16 mouse cellular contexts compared by ENCODE assay signal in the genomic region with DNA sequence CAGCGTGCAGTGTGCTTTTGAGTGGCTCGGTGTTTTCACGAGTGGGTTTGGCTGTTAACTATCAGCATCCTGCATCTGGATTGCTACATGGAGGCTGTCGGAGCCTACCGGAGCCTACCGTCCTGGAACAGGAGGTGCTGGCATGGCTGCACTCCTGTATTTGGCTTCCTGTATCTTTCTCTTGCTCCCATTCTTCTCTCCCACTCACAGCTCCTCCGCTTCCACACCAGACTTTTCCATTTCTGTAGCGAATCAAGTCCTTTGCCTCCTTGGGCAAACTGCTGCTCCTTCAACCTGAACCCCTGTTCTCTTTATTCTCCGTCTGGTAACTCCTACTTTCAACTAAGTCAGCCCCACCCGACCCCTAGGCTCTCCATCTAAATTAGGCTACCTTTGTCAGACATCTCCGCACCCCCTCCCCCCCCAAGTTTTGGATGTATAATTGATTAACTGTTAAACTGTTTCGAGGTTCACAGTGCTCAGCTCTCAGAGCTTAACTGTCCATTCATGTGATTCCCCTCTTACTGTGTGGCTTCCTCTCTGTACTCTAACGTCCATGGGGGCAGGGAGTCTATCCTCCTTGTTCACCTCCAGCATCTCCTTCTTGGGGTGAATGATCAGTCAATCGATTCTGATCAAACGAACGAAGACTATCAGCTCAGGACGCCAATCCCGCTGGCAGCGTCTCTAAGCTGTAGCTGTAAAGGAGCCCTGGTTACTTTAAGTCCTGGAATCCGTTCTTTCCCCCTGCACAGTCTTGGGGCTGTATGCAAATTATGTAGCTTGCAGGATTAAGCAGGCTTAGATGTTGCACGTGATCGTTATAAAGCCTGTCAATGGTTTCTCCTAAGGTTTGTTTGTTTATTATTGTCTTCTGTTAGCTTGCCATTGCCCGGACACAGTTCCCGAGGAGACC.
DNase-seq lines count a peak whose midpoint lies in the region; ATAC-seq lines count a peak whose summit lies in the region.
"Had no signal": no experiment of that assay in that cellular context is flagged by ENCODE, and none has a peak within 500 bp of the region (broad histone marks: within the 10 kb centered on the region; RNA-seq: fewer than 3 reads in every experiment).

No protein-coding gene starts in this region.

- 67% methylated on average over 24 of the region's 24 CpGs for whole genome bisulfite sequencing in kidney, embryonic 14.5 days
- 51% methylated on average over 24 of the region's 24 CpGs for WGBS in forebrain, embryonic 11.5 days
- WGBS in hindbrain, embryonic 14.5 days = 57% methylated on average over 24 of the region's 24 CpGs
- WGBS in midbrain, embryonic 14.5 days = 30% methylated on average over 24 of the region's 24 CpGs

- peak; percentile 25; the same call in 1 of the 2 replicates for ATAC-seq in kidney, embryonic 14.5 days (ENCODE audit: low FRiP score, low TSS enrichment)
- peak; percentile 40; the same call in 1 of the 2 replicates for ATAC-seq in forebrain, embryonic 11.5 days (replicated peaks; ENCODE audit: low FRiP score)
- ATAC-seq in hindbrain, embryonic 14.5 days (ENCODE audit: low FRiP score) = no peak
- 0 out of 2 replicates have a peak, but pooled peaks have one; percentile 51 for ATAC-seq in midbrain, embryonic 14.5 days (ENCODE audit: low FRiP score, low TSS enrichment)
- ATAC-seq in erythroblast, adult 5-6 weeks (replicated peaks; ENCODE audit: low FRiP score, poor library complexity, severe bottlenecking) = no peak

- no peaks in the 10 kb centered on the region for H3K27me3 ChIP-seq in kidney, embryonic 14.5 days (ENCODE audit: control insufficient read depth, insufficient read depth, low read length)
- H3K27me3 ChIP-seq in forebrain, embryonic 11.5 days (ENCODE audit: control insufficient read depth, insufficient read depth, low read length) = no peaks in the 10 kb centered on the region
- H3K27me3 ChIP-seq in hindbrain, embryonic 14.5 days (ENCODE audit: control insufficient read depth, insufficient read depth, low read length) = no peaks in the 10 kb centered on the region
- H3K27me3 ChIP-seq in midbrain, embryonic 14.5 days (ENCODE audit: control insufficient read depth, insufficient read depth, low read length) = no peaks in the 10 kb centered on the region
- H3K27me3 ChIP-seq: limb, embryonic 12.5 days; stomach, embryonic 15.5 days had no signal

- H3K27ac ChIP-seq in kidney, embryonic 14.5 days (ENCODE audit: low read depth, low read length) = no peak overlapping the region
- H3K27ac ChIP-seq in forebrain, embryonic 11.5 days (ENCODE audit: low read depth, low read length) = no peak overlapping the region
- no peak overlapping the region for H3K27ac ChIP-seq in hindbrain, embryonic 14.5 days
- no peak overlapping the region for H3K27ac ChIP-seq in midbrain, embryonic 14.5 days (replicated peaks; ENCODE audit: low read depth, low read length)
- H3K27ac ChIP-seq: limb, embryonic 12.5 days; stomach, embryonic 15.5 days had no signal

- no peak overlapping the region for H3K4me3 ChIP-seq in kidney, embryonic 14.5 days (ENCODE audit: low read length)
- H3K4me3 ChIP-seq in forebrain, embryonic 11.5 days (ENCODE audit: low read depth, low read length) = no peak overlapping the region
- no peak overlapping the region for H3K4me3 ChIP-seq in hindbrain, embryonic 14.5 days (replicated peaks; ENCODE audit: low read length)
- peak overlapping the region; percentile 19; the same call in 1 of the 2 replicates for H3K4me3 ChIP-seq in midbrain, embryonic 14.5 days (replicated peaks; ENCODE audit: low read depth, low read length)
- H3K4me3 ChIP-seq: limb, embryonic 12.5 days; stomach, embryonic 15.5 days had no signal

- no peaks in the 10 kb centered on the region for H3K9me3 ChIP-seq in kidney, embryonic 14.5 days (ENCODE audit: control insufficient read depth, low read length)
- H3K9me3 ChIP-seq in forebrain, embryonic 11.5 days (ENCODE audit: control insufficient read depth, low read length) = no peaks in the 10 kb centered on the region
- no peaks in the 10 kb centered on the region for H3K9me3 ChIP-seq in hindbrain, embryonic 14.5 days (ENCODE audit: control insufficient read depth, low read length)
- no peaks in the 10 kb centered on the region for H3K9me3 ChIP-seq in midbrain, embryonic 14.5 days (ENCODE audit: control insufficient read depth, low read length)
- H3K9me3 ChIP-seq: G1E; limb, embryonic 12.5 days; stomach, embryonic 15.5 days had no signal

- H3K36me3 ChIP-seq in kidney, embryonic 14.5 days (ENCODE audit: control insufficient read depth, insufficient read depth, low read length) = no peaks in the 10 kb centered on the region
- H3K36me3 ChIP-seq in forebrain, embryonic 11.5 days (ENCODE audit: control insufficient read depth, insufficient read depth, low read length) = no peaks in the 10 kb centered on the region
- no peaks in the 10 kb centered on the region for H3K36me3 ChIP-seq in hindbrain, embryonic 14.5 days (replicated peaks; ENCODE audit: control insufficient read depth, insufficient read depth)
- no peaks in the 10 kb centered on the region for H3K36me3 ChIP-seq in midbrain, embryonic 14.5 days (ENCODE audit: control insufficient read depth, insufficient read depth, low read length)
- H3K36me3 ChIP-seq: limb, embryonic 12.5 days; stomach, embryonic 15.5 days had no signal

- DNase-seq in kidney, adult 18-20 months = no peak
- DNase-seq in forebrain, embryonic 11.5 days (ENCODE audit: low spot score) = no peak
- no peak for DNase-seq in hindbrain, embryonic 14.5 days (ENCODE audit: low spot score)
- DNase-seq in midbrain, embryonic 14.5 days = peak; percentile 57
- DNase-seq in retina, embryonic 14.5 days (ENCODE audit: low spot score) = no peak
- no peak for DNase-seq in adrenal gland, adult 8-10 months
- DNase-seq: cerebellum, adult 9-11 months; kidney, postnatal 10 days; lung, adult 2 months; thymus, postnatal 36 days had no signal

- no peak overlapping the region for H3K9ac ChIP-seq in kidney, embryonic 14.5 days (ENCODE audit: low read depth, low read length)
- peak overlapping the region; percentile 21; the same call in 1 of the 2 replicates for H3K9ac ChIP-seq in forebrain, embryonic 11.5 days (ENCODE audit: low read length)
- peak overlapping the region; percentile 16; the same call in 1 of the 2 replicates for H3K9ac ChIP-seq in hindbrain, embryonic 14.5 days
- H3K9ac ChIP-seq in midbrain, embryonic 14.5 days (replicated peaks; ENCODE audit: low read length) = peak overlapping the region; percentile 36
- H3K9ac ChIP-seq: limb, embryonic 12.5 days; stomach, embryonic 15.5 days had no signal

- H3K4me1 ChIP-seq in kidney, embryonic 14.5 days (ENCODE audit: control insufficient read depth, insufficient read depth, low read length) = no peaks in the 10 kb centered on the region
- H3K4me1 ChIP-seq in forebrain, embryonic 11.5 days (replicated peaks; ENCODE audit: control insufficient read depth, insufficient read depth, low read length) = peaks cover 26% of the 10 kb centered on the region
- H3K4me1 ChIP-seq in hindbrain, embryonic 14.5 days (replicated peaks; ENCODE audit: control insufficient read depth, insufficient read depth, low read length) = peaks cover 20% of the 10 kb centered on the region
- H3K4me1 ChIP-seq in midbrain, embryonic 14.5 days (ENCODE audit: control insufficient read depth, insufficient read depth, low read length) = peaks cover 20% of the 10 kb centered on the region
- H3K4me1 ChIP-seq: stomach, embryonic 15.5 days had no signal

- no peak overlapping the region; the same call in 1 of the 2 replicates for H3K4me2 ChIP-seq in kidney, embryonic 14.5 days (replicated peaks; ENCODE audit: low read depth, low read length)
- H3K4me2 ChIP-seq in forebrain, embryonic 11.5 days (ENCODE audit: low read depth, low read length, severe bottlenecking) = no peak overlapping the region
- H3K4me2 ChIP-seq in hindbrain, embryonic 14.5 days (replicated peaks) = peak overlapping the region; percentile 16
- peak overlapping the region; percentile 47 for H3K4me2 ChIP-seq in midbrain, embryonic 14.5 days (ENCODE audit: low read length)
- H3K4me2 ChIP-seq: heart, embryonic 11.5 days; stomach, embryonic 15.5 days had no signal

Comparison
In these comparisons a context has a peak if more than half of its experiments do, and no peak if none do; other contexts are left out.
1. ATAC-seq: peak in kidney, embryonic 14.5 days (single experiment), forebrain, embryonic 11.5 days (single experiment) and midbrain, embryonic 14.5 days (single experiment); none in hindbrain, embryonic 14.5 days (single experiment) and erythroblast, adult 5-6 weeks (single experiment).
2. H3K4me2 ChIP-seq: peak in hindbrain, embryonic 14.5 days (single experiment) and midbrain, embryonic 14.5 days (single experiment); none in kidney, embryonic 14.5 days (single experiment) and forebrain, embryonic 11.5 days (single experiment).